Mouse (Mus musculus) olfactory bulb, adult 2 months (tissue): ENCODE data around the gene Zfr2.

Source experiments
- CTCF ChIP-seq: fragments of 200-500 bp; IDR thresholded peaks from 2 replicates; pipeline ENCODE4 v1.5.1; 2012; ENCODE audit warnings: low read depth, mild to moderate bottlenecking, low read length, moderate library complexity; ENCODE audit not compliant: insufficient read depth
- POLR2A ChIP-seq: fragments of 200-500 bp; IDR thresholded peaks from 2 replicates; pipeline ENCODE4 v1.6.1; 2012; ENCODE audit warnings: mild to moderate bottlenecking, low read depth, low read length, moderate library complexity; ENCODE audit not compliant: insufficient read depth

DNA sequence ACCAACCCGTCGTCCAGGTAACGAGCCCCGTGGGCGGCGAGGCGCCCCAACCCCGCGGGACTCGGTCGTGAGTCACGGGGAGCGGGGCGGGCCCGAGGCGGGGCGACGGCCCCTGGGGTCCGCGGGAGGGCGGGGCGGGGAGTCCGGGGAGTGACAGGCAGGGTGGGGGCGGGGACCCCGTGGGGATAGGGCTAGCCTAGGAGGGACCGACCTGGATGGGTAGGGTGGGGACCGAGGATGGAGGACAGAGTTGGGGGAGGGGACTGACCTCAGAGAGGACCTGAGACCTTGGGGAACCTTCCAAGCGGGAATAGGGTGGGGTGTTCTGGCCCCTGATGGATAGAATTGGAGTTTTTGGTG is 251 bp downstream of the Zfr2 start:
- TF ChIP-seq CTCF (no peak), POLR2A (no peak)
